Mouse (Mus musculus): Measurements from ENCODE around the gene Gon4l. TPM values are rescaled to one million over a fixed set of nuclear protein-coding genes. Genes with fewer than 3 reads are reported as not detected.

The Gon4l gene
- polyA plus RNA-seq, 1 experiment from 2014 or later, result 24.1 TPM

DNA sequence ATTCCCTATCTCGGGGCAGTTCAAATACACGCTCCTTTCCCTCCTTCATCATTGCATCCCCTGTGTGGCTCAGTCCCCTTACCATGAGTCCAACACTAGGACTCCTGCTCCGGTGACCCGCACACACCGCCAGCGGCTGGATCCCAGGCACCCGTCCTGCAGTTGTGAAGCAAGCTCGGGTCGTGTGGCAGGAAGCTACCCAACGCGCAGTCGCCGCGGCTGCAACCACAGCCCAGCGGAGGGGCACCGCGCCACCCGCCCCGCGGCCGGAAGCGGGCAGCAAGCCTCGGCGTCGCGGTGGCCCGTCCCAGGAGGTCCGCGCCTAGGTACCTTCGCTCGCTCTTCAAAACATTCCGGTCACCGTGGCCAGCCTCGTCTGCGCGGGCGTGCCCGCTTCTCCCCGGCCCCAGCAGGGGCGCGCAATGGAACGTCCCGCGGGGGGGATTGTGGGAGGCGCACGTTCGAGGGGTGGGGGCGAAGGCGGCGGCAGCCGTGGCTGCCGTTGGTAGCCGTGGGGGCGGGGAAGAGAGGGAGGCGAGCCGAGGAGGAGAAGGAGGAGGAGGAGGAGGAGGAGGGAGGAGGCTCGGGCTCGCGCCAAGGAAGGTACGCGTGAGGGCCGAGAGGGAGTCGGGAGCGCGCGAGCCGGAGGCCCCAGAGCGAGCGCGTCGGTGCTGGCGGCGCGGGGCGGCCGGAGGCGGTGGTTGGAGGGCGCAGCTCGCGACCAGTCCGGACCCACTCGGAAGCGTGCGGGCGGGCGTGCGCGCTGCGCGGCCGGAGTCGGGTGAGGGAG lies 115.0 kb downstream of the Gon4l start:
- Histone ChIP-seq H3K27ac (ENCODE audit: low read depth, low read length) (peak overlapping the region; percentile 99), H3K9me3 (ENCODE audit: control insufficient read depth, low read length) (no peaks in the 10 kb centered on the region), H3K27me3 (ENCODE audit: control insufficient read depth, insufficient read depth, low read length) (no peaks in the 10 kb centered on the region), H3K4me3 (ENCODE audit: low read depth, low read length) (peak overlapping the region; percentile 82), H3K9ac (ENCODE audit: low read length) (peak overlapping the region; percentile 91), H3K4me1 (replicated peaks; ENCODE audit: control insufficient read depth, insufficient read depth, low read length) (peaks cover 4% of the 10 kb centered on the region; the same call in 1 of the 2 replicates), H3K4me2 (ENCODE audit: low read depth, low read length, severe bottlenecking) (peak overlapping the region; percentile 64), H3K36me3 (ENCODE audit: control insufficient read depth, insufficient read depth, low read length) (no peaks in the 10 kb centered on the region)
- WGBS, result under 1% methylated on average over 66 of the region's 92 CpGs
- ATAC-seq (replicated peaks; ENCODE audit: low FRiP score) (peak; percentile 93), DNase-seq (ENCODE audit: low spot score) (peak; percentile 96)

GRCm38 (mm10) chr3:88950576-88951326 lies 115.7 kb downstream of the Gon4l start, which contains the start of the genes Ash1l and Dap3:
TSS of gene Ash1l (plus strand) at chr3:88950622.
TSS of gene Dap3 (minus strand) at chr3:88951181.
- peak within 1 kb of the TSS; percentile 82 for H3K4me3 ChIP-seq (ENCODE audit: low read depth, low read length)
- under 1% methylated on average over 39 of the region's 64 CpGs for WGBS
- H3K36me3 ChIP-seq (ENCODE audit: control insufficient read depth, insufficient read depth, low read length), result no peaks in the 10 kb centered on the region
- peak within 1 kb of the TSS; percentile 91 for H3K9ac ChIP-seq (ENCODE audit: low read length)
- peak within 1 kb of the TSS; percentile 99 for H3K27ac ChIP-seq (ENCODE audit: low read depth, low read length)
- H3K4me1 ChIP-seq (replicated peaks; ENCODE audit: control insufficient read depth, insufficient read depth, low read length), result peaks cover 4% of the 10 kb centered on the region; the same call in 1 of the 2 replicates
- peak within 1 kb of the TSS; percentile 64 for H3K4me2 ChIP-seq (ENCODE audit: low read depth, low read length, severe bottlenecking)
- ATAC-seq (replicated peaks; ENCODE audit: low FRiP score), result peak; percentile 82
- DNase-seq (ENCODE audit: low spot score), result peak; percentile 87
- H3K27me3 ChIP-seq (ENCODE audit: control insufficient read depth, insufficient read depth, low read length), result no peaks in the 10 kb centered on the region
- no peaks in the 10 kb centered on the region for H3K9me3 ChIP-seq (ENCODE audit: control insufficient read depth, low read length)

- WGBS, result 5% methylated on average over 5 of the region's 5 CpGs
Measured at GRCm38 (mm10) chr3:88951327-88951800, 116.3 kb downstream of the Gon4l start.

DNA sequence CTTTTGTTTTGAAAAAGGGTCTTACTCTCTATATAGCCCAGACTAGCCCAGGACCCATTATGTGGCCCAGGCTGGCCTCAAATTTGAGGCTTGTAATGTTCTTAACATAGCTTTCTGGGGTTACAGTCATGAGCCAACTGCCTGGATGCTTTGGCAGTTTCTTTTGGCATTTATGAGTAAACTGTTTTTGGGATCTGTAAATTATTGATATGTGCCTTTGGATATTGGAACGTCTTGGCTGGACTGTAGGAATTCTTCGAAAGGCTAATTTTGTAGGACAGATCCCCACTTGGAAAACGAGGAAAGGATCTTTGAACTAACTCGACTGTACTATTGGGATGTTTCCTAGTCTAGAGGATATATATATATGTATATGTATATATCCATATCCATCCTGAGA lies 118.2 kb downstream of the Gon4l start:
- no peaks in the 10 kb centered on the region for H3K27me3 ChIP-seq (ENCODE audit: control insufficient read depth, insufficient read depth, low read length)
- H3K9ac ChIP-seq (ENCODE audit: low read length), result no peak overlapping the region
- no peak overlapping the region for H3K27ac ChIP-seq (ENCODE audit: low read depth, low read length)
- H3K9me3 ChIP-seq (ENCODE audit: control insufficient read depth, low read length), result no peaks in the 10 kb centered on the region
- H3K4me1 ChIP-seq (replicated peaks; ENCODE audit: control insufficient read depth, insufficient read depth, low read length), result peaks cover 3% of the 10 kb centered on the region; the same call in 1 of the 2 replicates
- no peak overlapping the region for H3K4me2 ChIP-seq (ENCODE audit: low read depth, low read length, severe bottlenecking)
- H3K4me3 ChIP-seq (ENCODE audit: low read depth, low read length), result no peak overlapping the region
- 88% methylated on average over 4 of the region's 4 CpGs for WGBS
- no peaks in the 10 kb centered on the region for H3K36me3 ChIP-seq (ENCODE audit: control insufficient read depth, insufficient read depth, low read length)
- DNase-seq (ENCODE audit: low spot score) (no peak), ATAC-seq (replicated peaks; ENCODE audit: low FRiP score) (no peak)

More at GRCm38 (mm10) chr3:88951327-88951800, 116.3 kb downstream of the Gon4l start:
- Histone ChIP-seq H3K4me2 (ENCODE audit: low read depth, low read length, severe bottlenecking) (peak overlapping the region; percentile 64), H3K27me3 (ENCODE audit: control insufficient read depth, insufficient read depth, low read length) (no peaks in the 10 kb centered on the region), H3K9ac (ENCODE audit: low read length) (peak overlapping the region; percentile 91), H3K36me3 (ENCODE audit: control insufficient read depth, insufficient read depth, low read length) (no peaks in the 10 kb centered on the region), H3K4me1 (replicated peaks; ENCODE audit: control insufficient read depth, insufficient read depth, low read length) (peaks cover 4% of the 10 kb centered on the region; the same call in 1 of the 2 replicates), H3K4me3 (ENCODE audit: low read depth, low read length) (peak overlapping the region; percentile 82), H3K9me3 (ENCODE audit: control insufficient read depth, low read length) (no peaks in the 10 kb centered on the region), H3K27ac (ENCODE audit: low read depth, low read length) (peak overlapping the region; percentile 99)
- ATAC-seq (replicated peaks; ENCODE audit: low FRiP score) (no peak), DNase-seq (ENCODE audit: low spot score) (no peak)

- no peaks in the 10 kb centered on the region for H3K9me3 ChIP-seq (ENCODE audit: control insufficient read depth, low read length)
- no peak overlapping the region for H3K27ac ChIP-seq (ENCODE audit: low read depth, low read length)
- no peaks in the 10 kb centered on the region for H3K36me3 ChIP-seq (ENCODE audit: control insufficient read depth, insufficient read depth, low read length)
- ATAC-seq (replicated peaks; ENCODE audit: low FRiP score) (no peak), DNase-seq (ENCODE audit: low spot score) (no peak)
- no peaks in the 10 kb centered on the region for H3K27me3 ChIP-seq (ENCODE audit: control insufficient read depth, insufficient read depth, low read length)
- H3K4me1 ChIP-seq (replicated peaks; ENCODE audit: control insufficient read depth, insufficient read depth, low read length), result no peaks in the 10 kb centered on the region
- no peak overlapping the region for H3K4me2 ChIP-seq (ENCODE audit: low read depth, low read length, severe bottlenecking)
- no peak overlapping the region for H3K9ac ChIP-seq (ENCODE audit: low read length)
- no peak overlapping the region for H3K4me3 ChIP-seq (ENCODE audit: low read depth, low read length)
Measured at GRCm38 (mm10) chr3:88953736-88954135, 118.7 kb downstream of the Gon4l start.

Other genes with a start within 250 kb of the Gon4l start
- 118 and 123 TPM in 2 replicates for gene Arhgef2, start 229.3 kb upstream of the Gon4l start, polyA plus RNA-seq (2014; fragmentation: Nextera tagmentation; extraction: Ambion mirVana)
- not detected in 2 replicates for gene Rxfp4, start 182.1 kb upstream of the Gon4l start, polyA plus RNA-seq (2014; fragmentation: Nextera tagmentation; extraction: Ambion mirVana)
- 111 and 116 TPM in 2 replicates for gene Khdc4, start 149.4 kb upstream of the Gon4l start, polyA plus RNA-seq (2014; fragmentation: Nextera tagmentation; extraction: Ambion mirVana)
- gene Rit1, start 118.4 kb upstream of the Gon4l start, polyA plus RNA-seq (2014; fragmentation: Nextera tagmentation; extraction: Ambion mirVana), result 37.9 and 43.4 TPM in 2 replicates
- gene Syt11, start 60.1 kb upstream of the Gon4l start, polyA plus RNA-seq (2014; fragmentation: Nextera tagmentation; extraction: Ambion mirVana), result 184 and 193 TPM in 2 replicates
- 53.5 and 54.2 TPM in 2 replicates for gene Msto1, start 78.8 kb downstream of the Gon4l start, polyA plus RNA-seq (2014; fragmentation: Nextera tagmentation; extraction: Ambion mirVana)
- 17.4 and 20.7 TPM in 2 replicates for gene Ash1l, start 115.4 kb downstream of the Gon4l start, polyA plus RNA-seq (2014; fragmentation: Nextera tagmentation; extraction: Ambion mirVana)
- gene Dap3, start 116.0 kb downstream of the Gon4l start, polyA plus RNA-seq (2014; fragmentation: Nextera tagmentation; extraction: Ambion mirVana), result 134 and 146 TPM in 2 replicates